Mouse (Mus musculus): ENCODE measurements around the gene Antxr2. TPM values are rescaled to one million over a fixed set of nuclear protein-coding genes. Genes with fewer than 3 reads are reported as not detected.
A peak's percentile ranks its signal among the peaks of the same experiment; 100 is the strongest.

Antxr2 gene
- polyA plus RNA-seq, 1 experiment from 2014 or later, result 14.0 TPM

- Histone ChIP-seq H3K27ac (no peak overlapping the region), H3K4me3 (no peak overlapping the region), H3K4me1 (no peaks in the 10 kb centered on the region), H3K9ac (no peak overlapping the region), H3K9me3 (no peaks in the 10 kb centered on the region), H3K36me3 (no peaks in the 10 kb centered on the region), H3K27me3 (replicated peaks) (no peaks in the 10 kb centered on the region), H3K4me2 (replicated peaks) (no peak overlapping the region)
- 86% methylated on average over 11 of the region's 11 CpGs for WGBS
- ATAC-seq (ENCODE audit: low FRiP score, low read depth), result no peak
These were observed 77.5 kb downstream of the Antxr2 start for GRCm38 (mm10) chr5:97953241-97953920.

- ATAC-seq (ENCODE audit: low FRiP score, low read depth), result no peak
- Histone ChIP-seq H3K9me3 (no peaks in the 10 kb centered on the region), H3K4me3 (no peak overlapping the region), H3K4me2 (replicated peaks) (no peak overlapping the region), H3K27ac (no peak overlapping the region), H3K27me3 (replicated peaks) (no peaks in the 10 kb centered on the region), H3K9ac (no peak overlapping the region), H3K36me3 (no peaks in the 10 kb centered on the region), H3K4me1 (no peaks in the 10 kb centered on the region)
- 87% methylated on average over 3 of the region's 3 CpGs for WGBS
These were observed 83.6 kb downstream of the Antxr2 start for GRCm38 (mm10) chr5:97947261-97947660.

GRCm38 (mm10) chr5:97946236-97946635, 84.6 kb downstream of the Antxr2 start:
- no peak overlapping the region for H3K9ac ChIP-seq
- H3K9me3 ChIP-seq, result no peaks in the 10 kb centered on the region
- H3K27me3 ChIP-seq (replicated peaks), result no peaks in the 10 kb centered on the region
- H3K36me3 ChIP-seq, result no peaks in the 10 kb centered on the region
- WGBS, result 94% methylated on average over 4 of the region's 4 CpGs
- H3K4me2 ChIP-seq (replicated peaks), result no peak overlapping the region
- H3K27ac ChIP-seq, result no peak overlapping the region
- no peaks in the 10 kb centered on the region for H3K4me1 ChIP-seq
- H3K4me3 ChIP-seq, result no peak overlapping the region
- ATAC-seq (ENCODE audit: low FRiP score, low read depth), result no peak

GRCm38 (mm10) chr5:97935140-97936129, 95.4 kb downstream of the Antxr2 start:
- peak overlapping the region; percentile 53 for H3K4me3 ChIP-seq
- ATAC-seq (ENCODE audit: low FRiP score, low read depth), result peak; percentile 88
- H3K4me1 ChIP-seq, result no peaks in the 10 kb centered on the region
- no peaks in the 10 kb centered on the region for H3K36me3 ChIP-seq
- peak overlapping the region; percentile 97 for H3K4me2 ChIP-seq (replicated peaks)
- no peak overlapping the region for H3K27ac ChIP-seq
- peak overlapping the region; percentile 54 for H3K9ac ChIP-seq
- peaks cover 11% of the 10 kb centered on the region for H3K27me3 ChIP-seq (replicated peaks)
- 3% methylated on average over 55 of the region's 56 CpGs for WGBS
- no peaks in the 10 kb centered on the region for H3K9me3 ChIP-seq

- Histone ChIP-seq H3K27me3 (replicated peaks) (no peaks in the 10 kb centered on the region), H3K9me3 (no peaks in the 10 kb centered on the region), H3K27ac (no peak overlapping the region), H3K9ac (no peak overlapping the region), H3K4me2 (replicated peaks) (no peak overlapping the region), H3K36me3 (no peaks in the 10 kb centered on the region), H3K4me1 (no peaks in the 10 kb centered on the region), H3K4me3 (no peak overlapping the region)
- 57% methylated on average over 11 of the region's 11 CpGs for WGBS
- no peak for ATAC-seq (ENCODE audit: low FRiP score, low read depth)
These were observed 113.2 kb downstream of the Antxr2 start for GRCm38 (mm10) chr5:97917654-97918053.

- H3K4me3 ChIP-seq, result no peak overlapping the region
- H3K9ac ChIP-seq, result no peak overlapping the region
- no peaks in the 10 kb centered on the region for H3K36me3 ChIP-seq
- H3K9me3 ChIP-seq, result no peaks in the 10 kb centered on the region
- no peaks in the 10 kb centered on the region for H3K27me3 ChIP-seq (replicated peaks)
- no peaks in the 10 kb centered on the region for H3K4me1 ChIP-seq
- no peak overlapping the region for H3K4me2 ChIP-seq (replicated peaks)
- no peak for ATAC-seq (ENCODE audit: low FRiP score, low read depth)
- 70% methylated on average over 2 of the region's 2 CpGs for WGBS
- H3K27ac ChIP-seq, result no peak overlapping the region
These were observed 116.0 kb downstream of the Antxr2 start for GRCm38 (mm10) chr5:97914890-97915289.

GRCm38 (mm10) chr5:97913901-97914300, 116.9 kb downstream of the Antxr2 start:
- Histone ChIP-seq H3K9ac (no peak overlapping the region), H3K4me3 (no peak overlapping the region), H3K4me1 (no peaks in the 10 kb centered on the region), H3K36me3 (no peaks in the 10 kb centered on the region), H3K9me3 (no peaks in the 10 kb centered on the region), H3K4me2 (replicated peaks) (no peak overlapping the region), H3K27ac (no peak overlapping the region), H3K27me3 (replicated peaks) (no peaks in the 10 kb centered on the region)
- 96% methylated on average over 6 of the region's 6 CpGs for WGBS
- no peak for ATAC-seq (ENCODE audit: low FRiP score, low read depth)

- Histone ChIP-seq H3K4me2 (replicated peaks) (no peak overlapping the region), H3K4me1 (no peaks in the 10 kb centered on the region), H3K9ac (no peak overlapping the region), H3K9me3 (no peaks in the 10 kb centered on the region), H3K27ac (no peak overlapping the region), H3K27me3 (replicated peaks) (no peaks in the 10 kb centered on the region), H3K4me3 (no peak overlapping the region), H3K36me3 (no peaks in the 10 kb centered on the region)
- ATAC-seq (ENCODE audit: low FRiP score, low read depth), result no peak
- WGBS, result 73% methylated on average over 6 of the region's 6 CpGs
These were observed 123.4 kb downstream of the Antxr2 start for GRCm38 (mm10) chr5:97907482-97907881.

GRCm38 (mm10) chr5:97906537-97907266, 124.1 kb downstream of the Antxr2 start:
- Histone ChIP-seq H3K9ac (no peak overlapping the region), H3K27ac (no peak overlapping the region), H3K36me3 (no peaks in the 10 kb centered on the region), H3K27me3 (replicated peaks) (no peaks in the 10 kb centered on the region), H3K4me1 (no peaks in the 10 kb centered on the region), H3K4me2 (replicated peaks) (no peak overlapping the region), H3K9me3 (no peaks in the 10 kb centered on the region), H3K4me3 (no peak overlapping the region)
- WGBS, result 81% methylated on average over 13 of the region's 13 CpGs
- no peak for ATAC-seq (ENCODE audit: low FRiP score, low read depth)

GRCm38 (mm10) chr5:97905856-97906255, 125.0 kb downstream of the Antxr2 start:
- Histone ChIP-seq H3K36me3 (no peaks in the 10 kb centered on the region), H3K9me3 (no peaks in the 10 kb centered on the region), H3K27me3 (replicated peaks) (no peaks in the 10 kb centered on the region), H3K4me3 (no peak overlapping the region), H3K4me2 (replicated peaks) (no peak overlapping the region), H3K4me1 (no peaks in the 10 kb centered on the region), H3K9ac (no peak overlapping the region), H3K27ac (no peak overlapping the region)
- ATAC-seq (ENCODE audit: low FRiP score, low read depth), result no peak
- WGBS, result 73% methylated on average over 3 of the region's 3 CpGs

GRCm38 (mm10) chr5:97901096-97901495, 129.7 kb downstream of the Antxr2 start:
- no peak overlapping the region for H3K9ac ChIP-seq
- H3K27ac ChIP-seq, result no peak overlapping the region
- H3K9me3 ChIP-seq, result no peaks in the 10 kb centered on the region
- H3K4me1 ChIP-seq, result no peaks in the 10 kb centered on the region
- H3K4me2 ChIP-seq (replicated peaks), result no peak overlapping the region
- WGBS, result 91% methylated on average over 7 of the region's 7 CpGs
- ATAC-seq (ENCODE audit: low FRiP score, low read depth), result no peak
- H3K4me3 ChIP-seq, result no peak overlapping the region
- H3K36me3 ChIP-seq, result no peaks in the 10 kb centered on the region
- H3K27me3 ChIP-seq (replicated peaks), result no peaks in the 10 kb centered on the region

- Histone ChIP-seq H3K4me1 (no peaks in the 10 kb centered on the region), H3K36me3 (no peaks in the 10 kb centered on the region), H3K4me3 (no peak overlapping the region), H3K27me3 (replicated peaks) (no peaks in the 10 kb centered on the region), H3K9ac (no peak overlapping the region), H3K4me2 (replicated peaks) (no peak overlapping the region), H3K27ac (no peak overlapping the region), H3K9me3 (0 out of 2 replicates have a peak, but pooled peaks cover 4% of the 10 kb centered on the region)
- 92% methylated on average over 5 of the region's 5 CpGs for WGBS
- ATAC-seq (ENCODE audit: low FRiP score, low read depth), result no peak
These were observed 131.5 kb downstream of the Antxr2 start for GRCm38 (mm10) chr5:97899321-97899720.
